Mouse (Mus musculus) adrenal gland (tissue): ENCODE data around the gene Car5b.

Experiments
- intact Hi-C: fragments of 180-260 bp; cut with DNase I; formaldehyde crosslinking; loops from one replicate; pipeline ENCODE4 v1.15.1; 2025

Car5b gene

GRCm38 (mm10) chrX:163981092-163981491 lies 46.7 kb downstream of the Car5b start:
- intact Hi-C loops: no loop called here

- intact Hi-C loops: no loop called here
These were observed 69.3 kb downstream of the Car5b start, which contains the start of gene Zrsr2 for GRCm38 (mm10) chrX:163958467-163958875. Gene Zrsr2 (minus strand): TSS chrX:163958661.

- intact Hi-C loops: no loop called here
These were observed 69.9 kb downstream of the Car5b start for GRCm38 (mm10) chrX:163957803-163958466.

- intact Hi-C loops: no loop called here
These were observed 70.4 kb downstream of the Car5b start for GRCm38 (mm10) chrX:163957381-163957780.

GRCm38 (mm10) chrX:163951618-163952017 lies 76.2 kb downstream of the Car5b start:
- intact Hi-C loops: no loop called here

- intact Hi-C loops: no loop called here
These were observed 83.4 kb downstream of the Car5b start for GRCm38 (mm10) chrX:163944381-163944780.

GRCm38 (mm10) chrX:163938587-163938986 lies 89.2 kb downstream of the Car5b start:
- intact Hi-C loops: no loop called here

GRCm38 (mm10) chrX:163934731-163935130 lies 93.1 kb downstream of the Car5b start:
- intact Hi-C loops: no loop called here

- intact Hi-C loops: loop anchor here (10.0 kb wide), 1 partner anchor 995 kb away; no protein-coding TSS in a partner anchor
These were observed 98.2 kb downstream of the Car5b start for GRCm38 (mm10) chrX:163929550-163929949.
